Mouse (Mus musculus): ENCODE results near the gene Efna2.

The Efna2 gene

DNA sequence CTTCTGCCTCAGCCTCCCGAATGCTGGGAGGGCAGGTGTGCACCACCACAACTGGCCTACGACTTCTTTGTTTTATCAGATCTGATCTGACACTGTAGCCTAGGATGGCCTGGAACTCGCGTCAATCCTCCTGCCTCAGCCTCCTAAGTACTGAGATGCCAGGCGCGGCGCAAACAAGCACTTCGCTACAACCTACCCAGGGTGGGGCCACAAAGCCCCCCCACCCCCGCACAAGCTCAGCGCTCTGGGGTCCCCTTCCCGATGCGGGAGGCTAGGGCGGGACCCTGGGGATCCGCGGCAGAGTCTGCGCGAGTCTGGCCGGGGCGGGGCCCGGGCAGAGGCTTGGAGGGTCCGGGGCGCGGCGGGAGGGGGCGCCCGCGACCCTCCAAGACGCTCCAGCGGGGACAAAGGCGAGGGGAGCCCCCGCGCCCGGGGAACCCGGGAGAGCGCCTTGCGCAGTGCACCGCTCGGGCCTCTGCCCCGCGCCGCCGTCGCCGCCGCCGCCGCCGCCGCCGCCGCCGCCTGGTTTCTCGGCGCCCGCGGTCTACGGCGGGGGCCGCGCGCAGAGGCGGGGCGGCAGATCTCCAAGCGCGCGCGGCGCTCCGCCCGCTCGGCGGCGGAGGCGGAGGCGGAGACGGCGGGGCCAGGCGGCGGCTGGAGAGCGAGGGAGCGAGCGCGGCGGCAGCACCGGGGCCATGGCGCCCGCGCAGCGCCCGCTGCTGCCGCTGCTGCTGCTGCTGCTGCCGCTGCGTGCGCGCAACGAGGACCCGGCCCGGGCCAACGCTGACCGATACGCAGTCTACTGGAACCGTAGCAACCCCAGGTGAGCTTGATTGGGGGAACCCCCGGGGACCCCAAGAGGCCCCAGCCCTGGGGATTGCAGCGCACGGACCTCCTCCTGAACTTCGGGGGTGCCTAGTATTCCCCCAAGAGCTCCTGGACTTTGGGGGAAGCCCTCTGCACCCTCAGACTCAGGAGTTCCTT lies at the start of gene Efna2:
Efna2 (plus strand) TSS at position 415 of the 984 bp plus-strand sequence.
- peak; percentile 60 for DNase-seq (ENCODE audit: low read depth, low spot score)

DNA sequence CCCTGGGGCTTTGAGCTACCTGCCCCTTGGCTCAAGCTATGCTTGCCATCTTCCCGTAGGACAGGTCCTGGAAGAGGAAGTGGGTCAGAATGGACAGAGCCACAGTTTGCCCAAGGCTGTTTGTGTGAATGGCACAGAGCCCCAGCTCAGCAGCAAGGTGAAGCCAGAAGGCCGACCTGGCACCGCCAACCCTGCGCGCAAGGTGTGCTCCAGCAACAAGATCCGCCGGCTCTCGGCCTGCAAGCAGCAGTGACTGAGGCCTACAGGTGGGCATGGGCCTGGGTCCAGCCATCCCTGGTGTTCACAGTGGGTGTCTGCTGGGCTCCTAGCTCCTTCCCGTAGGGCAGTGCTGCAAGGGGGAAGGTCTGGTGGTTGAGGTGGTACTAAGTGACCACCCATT lies 49.4 kb upstream of the Efna2 start:
- no peak for DNase-seq (ENCODE audit: low read depth, low spot score)

DNA sequence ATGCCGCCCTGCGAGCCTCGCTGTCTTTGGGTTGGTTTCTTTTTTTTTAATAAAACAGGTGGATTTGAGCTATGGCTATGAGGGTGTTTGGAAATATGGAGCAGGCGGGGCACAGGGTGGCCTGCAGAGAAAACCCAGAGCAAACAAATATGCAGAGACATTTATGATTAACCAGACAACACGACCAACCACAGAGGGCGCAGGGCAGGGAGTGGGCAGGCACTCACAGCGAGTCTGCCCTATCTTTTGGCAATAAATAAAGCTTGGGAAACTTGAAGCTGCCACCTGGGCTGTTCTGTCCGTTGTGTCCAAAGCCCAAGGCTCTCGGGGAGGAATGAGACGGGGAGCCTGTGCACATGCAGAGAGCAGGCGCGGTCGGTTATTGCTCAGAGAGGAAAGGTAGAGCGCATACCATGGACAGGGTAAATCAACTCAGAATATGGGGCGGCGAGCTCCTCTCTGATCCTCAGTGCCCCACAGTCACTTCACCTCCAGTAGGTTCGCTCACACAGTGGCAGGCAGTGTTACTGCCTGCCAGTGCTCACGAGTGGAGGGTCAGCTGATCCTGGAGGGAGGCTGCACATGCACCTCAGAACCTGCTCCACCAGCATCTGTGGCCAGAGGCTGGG lies 48.8 kb upstream of the Efna2 start:
- DNase-seq (ENCODE audit: low read depth, low spot score), result no peak

DNA sequence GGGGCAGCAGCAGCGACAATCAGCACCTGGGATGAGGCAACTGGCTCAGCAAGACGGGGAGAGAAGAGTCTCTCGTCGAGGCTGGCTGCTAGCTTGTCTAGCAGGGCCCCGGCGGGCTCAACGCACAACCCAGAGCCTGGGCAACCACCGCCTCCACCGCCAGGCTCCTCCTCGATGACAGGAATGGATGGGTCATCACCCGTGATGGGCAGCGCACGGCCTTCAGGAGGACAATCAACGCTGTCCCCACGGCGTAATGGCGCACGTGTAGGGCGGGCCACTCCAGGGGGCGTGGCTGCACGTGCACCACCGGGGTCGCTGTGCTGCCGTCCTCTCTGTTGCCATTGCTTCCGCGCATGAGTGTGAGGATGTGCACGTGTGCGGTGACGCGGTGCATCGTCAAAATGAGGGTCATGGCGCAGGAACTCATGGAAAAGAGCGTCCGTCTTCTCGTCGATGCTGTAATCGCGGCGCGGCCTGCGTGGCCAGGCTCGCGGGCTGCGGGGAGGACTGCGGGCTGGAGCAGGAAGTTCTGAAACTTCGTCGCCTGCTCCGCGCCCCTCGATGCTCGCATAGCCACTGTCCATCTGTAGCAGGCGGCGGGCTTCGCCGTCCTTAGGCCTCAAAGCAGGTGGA lies 47.8 kb upstream of the Efna2 start:
- no peak for DNase-seq (ENCODE audit: low read depth, low spot score)

- no peak for DNase-seq (ENCODE audit: low read depth, low spot score)
Observed at GRCm38 (mm10) chr10:80131952-80132350, 47.3 kb upstream of the Efna2 start.

GRCm38 (mm10) chr10:80133226-80133849 lies 45.9 kb upstream of the Efna2 start:
- no peak for DNase-seq (ENCODE audit: low read depth, low spot score)

- no peak for DNase-seq (ENCODE audit: low read depth, low spot score)
Observed at GRCm38 (mm10) chr10:80134421-80134820, 44.9 kb upstream of the Efna2 start.

GRCm38 (mm10) chr10:80135161-80135560 lies 44.1 kb upstream of the Efna2 start:
- no peak for DNase-seq (ENCODE audit: low read depth, low spot score)

- no peak for DNase-seq (ENCODE audit: low read depth, low spot score)
Observed at GRCm38 (mm10) chr10:80135641-80136040, 43.6 kb upstream of the Efna2 start.

GRCm38 (mm10) chr10:80136179-80136951 lies 42.9 kb upstream of the Efna2 start:
- DNase-seq (ENCODE audit: low read depth, low spot score), result no peak

DNA sequence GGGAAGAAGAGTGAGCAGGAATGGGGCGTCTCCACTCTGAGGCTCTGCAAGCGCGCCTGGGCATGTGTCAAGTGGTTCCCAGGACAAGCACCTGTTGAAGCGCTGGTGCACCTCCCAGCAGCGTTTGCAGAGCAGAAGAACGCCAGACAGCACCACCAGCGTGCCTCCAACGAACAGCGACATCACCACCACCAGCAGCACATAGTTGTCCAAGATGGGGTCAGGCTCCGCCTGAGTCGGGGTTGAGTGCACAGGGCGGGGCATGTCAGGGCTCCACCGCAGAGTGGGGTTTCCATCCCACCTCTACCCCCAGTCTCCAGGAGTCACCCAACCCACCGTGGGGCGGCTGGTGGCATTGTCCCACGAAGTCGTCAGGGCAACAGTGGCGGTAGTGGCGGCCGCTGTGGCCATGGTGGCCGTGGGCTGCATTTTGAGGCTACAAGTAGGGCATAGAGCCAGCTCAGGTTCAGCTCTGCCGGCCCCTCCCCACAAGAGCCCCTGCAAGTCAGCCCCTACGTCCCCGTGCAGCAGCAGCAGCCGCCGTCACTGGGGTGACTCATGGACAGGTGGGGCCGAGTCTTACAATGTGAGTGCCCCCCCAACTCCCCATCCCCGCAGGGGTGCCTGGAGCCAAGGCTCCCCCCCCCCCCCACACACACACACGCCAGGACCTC lies 42.2 kb upstream of the Efna2 start:
- DNase-seq (ENCODE audit: low read depth, low spot score), result no peak

GRCm38 (mm10) chr10:80137626-80138552 lies 41.4 kb upstream of the Efna2 start:
- DNase-seq (ENCODE audit: low read depth, low spot score), result no peak

DNA sequence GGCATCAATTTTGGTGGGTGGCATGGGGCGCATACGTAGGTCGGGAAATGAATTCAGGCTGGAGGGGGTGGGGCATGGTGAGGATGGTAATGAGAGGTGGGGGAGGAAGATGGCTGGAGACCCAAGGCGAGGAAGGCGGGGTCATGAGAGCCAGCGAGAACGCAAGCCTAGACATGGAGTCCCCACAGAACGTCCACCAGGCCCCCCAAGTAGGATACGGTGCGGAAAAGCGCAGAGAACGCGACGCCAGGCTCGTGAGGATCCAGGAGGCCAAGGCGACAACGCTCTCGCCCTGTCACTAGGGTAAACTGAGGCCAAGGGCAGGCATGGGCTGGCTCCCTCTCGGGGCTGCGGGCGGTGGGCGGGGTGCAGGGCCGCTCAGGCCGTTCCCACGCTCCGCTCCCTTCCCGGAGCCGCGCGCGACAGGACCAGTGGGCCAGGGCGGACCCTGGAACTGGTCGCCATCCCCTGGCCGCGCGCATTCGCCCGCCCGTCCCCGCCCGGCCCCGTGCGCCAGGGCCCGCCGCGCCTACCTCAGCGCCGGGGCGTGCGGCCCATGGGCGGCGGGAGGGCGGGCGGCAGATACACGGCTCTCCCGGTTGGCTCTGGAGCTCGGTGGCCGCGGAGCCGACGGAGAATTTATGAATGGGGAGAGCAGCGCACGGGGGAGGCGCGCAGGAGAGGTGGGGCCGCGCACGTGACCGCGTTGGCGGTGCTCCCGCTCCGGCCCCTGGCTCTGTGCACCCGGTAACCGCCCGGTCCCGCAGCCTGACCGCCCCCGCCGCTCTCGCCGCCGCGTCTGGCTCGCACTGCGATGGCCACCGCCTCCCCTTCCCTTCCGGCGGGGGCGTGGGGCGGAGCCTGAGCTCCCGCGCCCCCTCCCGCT lies 40.5 kb upstream of the Efna2 start, which contains the start of gene Atp5d:
Atp5d (plus strand) TSS at position 80 of the 886 bp plus-strand sequence.
- no peak for DNase-seq (ENCODE audit: low read depth, low spot score)

DNA sequence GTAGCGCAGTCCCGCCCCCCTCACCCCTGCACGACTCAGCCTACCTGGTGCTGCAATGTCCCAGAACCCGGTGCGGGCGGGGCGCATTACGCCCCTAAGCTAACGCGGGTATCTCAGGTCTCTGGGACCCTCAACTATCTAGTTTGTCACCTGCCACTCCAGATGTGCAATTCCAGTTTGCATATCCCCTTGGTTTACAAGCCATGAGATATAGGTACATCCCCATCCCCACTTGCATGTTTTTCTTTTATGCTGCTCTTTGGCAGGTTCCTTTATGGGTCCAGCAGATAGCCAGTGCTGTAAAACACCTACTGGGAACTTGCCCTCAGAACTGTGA lies 39.9 kb upstream of the Efna2 start:
- DNase-seq (ENCODE audit: low read depth, low spot score), result no peak

- DNase-seq (ENCODE audit: low read depth, low spot score), result no peak
Observed at GRCm38 (mm10) chr10:80139975-80140665, 39.2 kb upstream of the Efna2 start.

DNA sequence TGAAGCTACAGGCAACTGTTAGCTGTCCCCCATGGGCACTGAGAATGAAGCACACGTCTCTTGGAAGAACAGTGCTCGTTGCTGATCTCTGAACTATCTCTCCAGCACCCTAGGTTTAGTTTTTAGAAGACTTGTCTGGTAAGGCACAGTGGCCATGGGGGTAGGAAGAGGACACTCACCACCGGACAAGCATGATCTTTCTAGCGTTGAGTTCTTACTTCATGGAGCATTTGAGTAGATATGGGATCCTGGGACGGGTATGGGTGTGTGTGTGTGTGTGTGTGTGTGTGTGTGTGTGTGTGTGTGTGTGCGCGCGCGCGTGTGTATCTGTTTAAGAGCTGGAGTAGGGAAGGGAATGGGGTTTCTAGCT lies 38.6 kb upstream of the Efna2 start, which contains the start of gene Cbarp:
Cbarp (minus strand) TSS at position 170 of the 370 bp plus-strand sequence.
- DNase-seq (ENCODE audit: low read depth, low spot score), result no peak

DNA sequence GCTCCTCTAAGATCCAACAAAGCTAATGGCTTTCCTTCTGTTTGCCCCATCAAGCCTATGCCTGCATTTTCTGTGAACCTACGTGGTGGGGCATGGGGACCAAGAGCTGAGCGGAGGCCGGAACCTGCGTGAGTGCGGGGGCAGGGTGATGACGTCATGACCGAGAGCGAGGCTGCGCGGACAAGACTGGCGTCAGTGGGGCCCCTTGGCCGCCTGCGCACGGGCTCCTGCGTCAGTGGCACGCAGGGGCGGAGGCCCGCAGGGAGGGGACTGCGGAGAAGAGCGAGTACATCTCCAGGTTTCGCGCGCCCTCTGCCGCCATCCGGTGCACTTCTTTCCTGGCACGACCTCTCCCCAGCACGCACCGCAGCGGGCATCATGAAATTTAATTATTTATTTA lies 38.0 kb upstream of the Efna2 start:
- DNase-seq (ENCODE audit: low read depth, low spot score), result peak; percentile 95
